Mouse (Mus musculus): ENCODE results near the gene Map3k3.

DNA sequence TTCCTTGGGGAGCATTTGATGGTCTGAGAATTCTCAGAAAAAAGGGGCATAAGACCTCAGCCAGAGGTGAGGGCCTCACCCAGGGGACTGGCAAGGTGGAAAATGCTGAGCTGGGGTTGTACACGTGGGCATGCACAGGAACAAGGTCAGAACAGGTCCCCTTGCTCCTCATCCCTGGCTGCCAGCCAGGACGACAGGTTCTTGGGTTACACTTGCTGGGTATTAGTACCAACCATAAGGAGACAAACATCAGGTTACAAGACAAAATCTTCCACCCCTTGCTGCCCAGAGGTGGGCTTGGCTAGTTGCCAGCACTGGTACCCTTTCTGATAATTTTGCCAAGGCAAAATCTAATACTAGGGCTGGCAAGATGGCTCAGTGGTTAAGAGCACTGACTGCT, 77.8 kb downstream of the Map3k3 start:
- TF ChIP-seq CTCF (conservative IDR thresholded peaks at IDR 0.05; ENCODE audit: insufficient read depth, insufficient read length, low read depth, low read length) (no peak), POLR2A (IDR thresholded peaks at IDR 0.05; ENCODE audit: low read depth, low read length) (no peak)

Data from kidney, adult 2 months (tissue).